Mouse (Mus musculus) CH12.LX (cell line): ENCODE data around the gene Polk. TPM values are rescaled to one million over a fixed set of nuclear protein-coding genes. Genes with fewer than 3 reads are reported as not detected.
A peak's percentile ranks its signal among the peaks of the same experiment; 100 is the strongest.

Experiments
- DNase-seq: peaks from one replicate; pipeline ENCODE4 v3.0.0-alpha.2; 2013; ENCODE audit errors: extremely low read depth
- H3K27ac ChIP-seq: 2 replicates; pipeline ENCODE4 v1.5.1; 2012; ENCODE audit warnings: low read depth, mild to moderate bottlenecking, control low read depth, moderate library complexity; ENCODE audit not compliant: insufficient read depth
- H3K27me3 ChIP-seq: replicated peaks from 2 replicates; pipeline ENCODE3; 2012; ENCODE audit warnings: inconsistent platforms
- H3K36me3 ChIP-seq, 2 experiments: replicated peaks in 1 of 2; 2 replicates each; pipeline versions ENCODE3 to v1.6.1; 2012; ENCODE audit warnings: inconsistent platforms in 1 of 2, low read length in 1 of 2, mild to moderate bottlenecking in 1 of 2, mixed read lengths in 1 of 2, moderate library complexity in 1 of 2; ENCODE audit not compliant: control insufficient read depth in 1 of 2, insufficient read depth in 1 of 2
- H3K4me1 ChIP-seq, 2 experiments: 2 replicates each; pipeline ENCODE4 v1.6.1; 2012; ENCODE audit warnings: inconsistent platforms in 1 of 2, moderate library complexity in 1 of 2; ENCODE audit not compliant: insufficient read depth in 2 of 2, control insufficient read depth in 1 of 2
- H3K4me2 ChIP-seq: 2 replicates; pipeline ENCODE4 v1.6.1; 2012; ENCODE audit warnings: low read depth, mild to moderate bottlenecking, control low read depth; ENCODE audit not compliant: poor library complexity, insufficient read depth, severe bottlenecking
- H3K4me3 ChIP-seq, 3 experiments: fragments of 150-350 bp in 1 of 3; sonication (generic) in 1 of 3; replicated peaks in 1 of 3; 2 replicates each; pipeline versions ENCODE3 to v1.5.1; 2011 to 2012; ENCODE audit warnings: low read depth in 2 of 3, low read length in 2 of 3, mild to moderate bottlenecking in 2 of 3, moderate library complexity in 2 of 3, control low read depth in 1 of 3, improper control_type of control experiment in 1 of 3, inconsistent platforms in 1 of 3, mixed read lengths in 1 of 3; ENCODE audit not compliant: poor library complexity in 1 of 3
- H3K79me2 ChIP-seq: replicated peaks from 2 replicates; pipeline ENCODE4 v1.6.1; 2012; ENCODE audit warnings: mild to moderate bottlenecking, moderate library complexity; ENCODE audit not compliant: control insufficient read depth, poor library complexity, insufficient read depth, severe bottlenecking; ENCODE audit errors: extremely low read depth
- H3K9ac ChIP-seq: 2 replicates; pipeline ENCODE4 v1.6.1; 2012; ENCODE audit warnings: low read depth, mild to moderate bottlenecking, control low read depth, moderate library complexity; ENCODE audit not compliant: insufficient read depth
- H3K9me3 ChIP-seq: replicated peaks from 2 replicates; pipeline ENCODE3; 2012; ENCODE audit warnings: low read length, inconsistent platforms, mixed read lengths
- BHLHE40 ChIP-seq: IDR thresholded peaks from 2 replicates; pipeline ENCODE4 v1.6.1; 2011; ENCODE audit warnings: mild to moderate bottlenecking, low read depth, low read length, improper control_type of control experiment
- CHD1 ChIP-seq: IDR thresholded peaks from 2 replicates; pipeline ENCODE4 v1.6.1; 2012; ENCODE audit warnings: low read depth, low read length, improper control_type of control experiment, inconsistent platforms
- CTCF ChIP-seq, 2 experiments: IDR thresholded peaks in 1 of 2; conservative IDR thresholded peaks in 1 of 2; 2 replicates each; pipeline ENCODE4 v1.5.1; 2011 to 2012; ENCODE audit warnings: low read depth in 2 of 2, low read length in 2 of 2, improper control_type of control experiment in 1 of 2, inconsistent platforms in 1 of 2, mild to moderate bottlenecking in 1 of 2, moderate library complexity in 1 of 2
- EP300 ChIP-seq: IDR thresholded peaks from 2 replicates; pipeline ENCODE4 v1.6.1; 2011; ENCODE audit warnings: low read length, improper control_type of control experiment
- ETS1 ChIP-seq: conservative IDR thresholded peaks from 2 replicates; pipeline ENCODE4 v1.6.1; 2012; ENCODE audit warnings: low read depth, mild to moderate bottlenecking, inconsistent platforms, low read length, improper control_type of control experiment, moderate library complexity
- GABPA ChIP-seq: IDR thresholded peaks from 2 replicates; pipeline ENCODE4 v1.6.1; 2012; ENCODE audit warnings: low read depth, low read length, improper control_type of control experiment, inconsistent platforms; ENCODE audit not compliant: insufficient replicate concordance
- HCFC1 ChIP-seq: IDR thresholded peaks from 2 replicates; pipeline ENCODE4 v1.6.1; 2012; ENCODE audit warnings: low read depth, mild to moderate bottlenecking, inconsistent platforms, low read length, improper control_type of control experiment
- IRF4 ChIP-seq: IDR thresholded peaks from 2 replicates; pipeline ENCODE4 v1.6.1; 2014; ENCODE audit warnings: low read depth, mild to moderate bottlenecking, inconsistent platforms, low read length, improper control_type of control experiment
- JUN ChIP-seq: IDR thresholded peaks from 2 replicates; pipeline ENCODE4 v1.6.1; 2011; ENCODE audit warnings: low read depth, mild to moderate bottlenecking, low read length, improper control_type of control experiment, moderate library complexity; ENCODE audit not compliant: insufficient read depth
- JUND ChIP-seq: conservative IDR thresholded peaks from 2 replicates; pipeline ENCODE4 v1.6.1; 2011; ENCODE audit warnings: low read depth, low read length, improper control_type of control experiment
- KAT2A ChIP-seq: IDR thresholded peaks from 2 replicates; pipeline ENCODE4 v1.6.1; 2012; ENCODE audit warnings: low read length, improper control_type of control experiment, inconsistent platforms; ENCODE audit not compliant: insufficient replicate concordance
- MAFK ChIP-seq: IDR thresholded peaks from 2 replicates; pipeline ENCODE4 v1.6.1; 2011; ENCODE audit warnings: low read length, improper control_type of control experiment; ENCODE audit not compliant: insufficient replicate concordance
- MAX ChIP-seq: IDR thresholded peaks from 2 replicates; pipeline ENCODE4 v1.6.1; 2011; ENCODE audit warnings: low read length, improper control_type of control experiment
- MEF2A ChIP-seq: IDR thresholded peaks from 2 replicates; pipeline ENCODE4 v1.6.1; 2014; ENCODE audit warnings: low read depth, mild to moderate bottlenecking, inconsistent platforms, low read length, improper control_type of control experiment, borderline replicate concordance
- MYC ChIP-seq: IDR thresholded peaks from 2 replicates; pipeline ENCODE4 v1.6.1; 2011; ENCODE audit warnings: low read depth, mild to moderate bottlenecking, improper control_type of control experiment, low read length
- NELFE ChIP-seq: IDR thresholded peaks from 2 replicates; pipeline ENCODE4 v1.6.1; 2011; ENCODE audit warnings: low read depth, low read length, improper control_type of control experiment
- NRF1 ChIP-seq: IDR thresholded peaks from 2 replicates; pipeline ENCODE4 v1.6.1; 2014; ENCODE audit warnings: low read depth, mild to moderate bottlenecking, inconsistent platforms, low read length, improper control_type of control experiment, moderate library complexity
- PAX5 ChIP-seq: IDR thresholded peaks from 2 replicates; pipeline ENCODE4 v1.6.1; 2012; ENCODE audit warnings: low read length, inconsistent platforms, mixed read lengths
- POLR2A ChIP-seq: IDR thresholded peaks from 2 replicates; pipeline ENCODE4 v1.6.1; 2011; ENCODE audit warnings: low read depth, mild to moderate bottlenecking, improper control_type of control experiment, low read length
- POLR2AphosphoS2 ChIP-seq: IDR thresholded peaks from 2 replicates; pipeline ENCODE4 v1.6.1; 2011; ENCODE audit warnings: low read depth, low read length, improper control_type of control experiment
- RCOR1 ChIP-seq: conservative IDR thresholded peaks from 2 replicates; pipeline ENCODE4 v1.6.1; 2012; ENCODE audit warnings: low read depth, mild to moderate bottlenecking, inconsistent platforms, low read length, improper control_type of control experiment
- SIN3A ChIP-seq: IDR thresholded peaks from 2 replicates; pipeline ENCODE4 v1.6.1; 2012; ENCODE audit warnings: low read length, improper control_type of control experiment, inconsistent platforms
- TBP ChIP-seq: conservative IDR thresholded peaks from 2 replicates; pipeline ENCODE4 v1.6.1; 2011; ENCODE audit warnings: low read depth, low read length, improper control_type of control experiment
- UBTF ChIP-seq: IDR thresholded peaks from 2 replicates; pipeline ENCODE4 v1.6.1; 2012; ENCODE audit warnings: low read depth, mild to moderate bottlenecking, inconsistent platforms, low read length, improper control_type of control experiment, moderate library complexity
- USF1 ChIP-seq: IDR thresholded peaks from 2 replicates; pipeline ENCODE4 v1.6.1; 2014; ENCODE audit warnings: low read depth, mild to moderate bottlenecking, inconsistent platforms, low read length, improper control_type of control experiment
- ZC3H11A ChIP-seq: IDR thresholded peaks from 2 replicates; pipeline ENCODE4 v1.6.1; 2012; ENCODE audit warnings: low read depth, mild to moderate bottlenecking, inconsistent platforms, low read length, improper control_type of control experiment
- ZNF384 ChIP-seq: IDR thresholded peaks from 2 replicates; pipeline ENCODE4 v1.6.1; 2012; ENCODE audit warnings: low read depth, low read length, improper control_type of control experiment, inconsistent platforms
- dilution Hi-C: fragments of 300-500 bp; cut with MboI; formaldehyde crosslinking; loops from 2 replicates; pipeline ENCODE4 v1.14.3; 2020; ENCODE audit warnings: low sequenced_read_pairs; ENCODE audit not compliant: extremely low pct_unique_long_range_greater_than_20kb, extremely low pct_ligation_motif_present
- in situ Hi-C: fragments of 300-500 bp; cut with MboI; formaldehyde crosslinking; loops from 3 replicates; pipeline ENCODE4 v1.14.3; 2019; ENCODE audit warnings: low sequenced_read_pairs, low pct_ligation_motif_present, low pct_unique_long_range_greater_than_20kb, mixed read lengths
- polyA plus RNA-seq: library from polyadenylated mRNA; unstranded; fragments of >175 nt; gene quantifications from 2 replicates; pipeline ENCODE4 v1.2.1, GENCODE M21; 2012; ENCODE audit warnings: low read depth; ENCODE audit not compliant: insufficient read length
- total RNA-seq, 2 experiments: library from RNA; depleted of rRNA; stranded (reverse); fragments of 300-350 nt in 1 of 2; fragments of >200 nt in 1 of 2; gene quantifications; 2 replicates each; pipeline ENCODE4 v1.2.3; 2012 to 2014

Polk gene
- total and polyA plus RNA-seq, 3 experiments, result 10.4 to 12.9 (median 10.5) TPM

DNA sequence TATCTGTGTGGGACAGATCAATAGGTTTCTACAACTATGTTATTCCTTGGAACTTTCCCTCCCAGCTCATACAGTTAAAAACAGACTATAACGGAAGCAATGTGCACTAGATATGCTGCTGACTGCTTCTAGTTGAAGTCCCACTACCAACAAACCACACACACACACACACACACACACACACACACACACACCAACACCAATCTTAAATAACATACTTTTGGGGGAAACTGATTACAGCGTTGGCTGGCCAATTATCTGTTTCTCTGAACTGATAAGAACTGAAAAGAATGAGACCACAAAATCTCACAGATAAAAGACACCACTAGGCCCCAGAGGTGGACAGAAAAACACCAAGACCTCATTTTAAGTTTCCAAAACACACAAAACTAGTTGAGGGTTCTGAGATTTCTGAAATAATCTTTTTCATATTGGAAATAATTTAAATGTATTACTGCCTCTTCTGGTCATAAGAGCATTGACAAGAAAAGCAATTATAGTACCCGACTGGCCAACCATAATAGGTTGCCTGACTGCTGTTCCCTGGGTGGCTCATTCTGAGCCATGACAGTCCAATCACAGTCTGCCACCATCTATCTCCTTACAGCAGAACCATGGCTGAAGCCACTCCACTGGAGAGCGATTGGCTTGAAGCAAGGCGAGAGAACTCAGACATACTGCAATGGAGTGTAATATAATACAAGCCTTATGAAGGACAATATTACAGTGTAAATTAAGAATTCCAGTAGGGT is 5.4 kb downstream of the Polk start:
- DNase-seq, result no peak
- in situ Hi-C loops, result no loop called here

DNA sequence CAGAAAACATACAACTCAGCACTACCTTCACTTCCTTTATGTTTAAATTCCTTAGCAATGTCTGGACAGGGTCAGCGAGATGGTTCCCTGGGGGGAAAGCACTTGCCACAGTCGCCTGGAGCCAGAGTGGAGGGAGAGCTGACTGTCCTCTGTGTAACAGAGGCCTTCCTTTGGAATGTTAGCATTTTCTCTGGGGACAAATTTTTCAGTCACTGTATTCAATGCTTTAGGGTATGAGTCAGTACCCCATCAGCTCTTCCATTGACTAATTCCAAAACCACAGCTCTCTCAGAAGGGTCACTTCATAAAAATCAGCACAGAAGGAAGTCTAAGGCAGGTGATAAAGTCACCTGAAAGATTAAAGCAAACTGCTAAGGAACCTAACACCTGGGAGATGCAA is 8.6 kb downstream of the Polk start:
- no peak overlapping the region for H3K27ac ChIP-seq

More for the DNA sequence above, 5.4 kb downstream of the Polk start:
- no peak overlapping the region for H3K4me2 ChIP-seq
- peaks cover 32% of the 10 kb centered on the region for H3K79me2 ChIP-seq
- no peak overlapping the region for H3K4me3 ChIP-seq
- H3K27me3 ChIP-seq, result no peaks in the 10 kb centered on the region
- H3K4me1 ChIP-seq, result peaks cover 4 to 15% of the 10 kb centered on the region in 2 experiments; a peak in 3 of 4 replicates
- H3K27ac ChIP-seq, result no peak overlapping the region
- H3K9ac ChIP-seq, result no peak overlapping the region
- TF ChIP-seq IRF4, result no peak
- no peak for TF ChIP-seq GABPA
- TF ChIP-seq TBP, result no peak
- TF ChIP-seq POLR2AphosphoS2, result no peak
- TF ChIP-seq USF1, result no peak
- TF ChIP-seq EP300, result no peak
- no peak for TF ChIP-seq SIN3A
- TF ChIP-seq MAX, result no peak
- no peak for TF ChIP-seq PAX5
- TF ChIP-seq ZNF384, result no peak
- TF ChIP-seq NELFE, result no peak
- TF ChIP-seq ZC3H11A, result no peak
- TF ChIP-seq JUND, result no peak
- TF ChIP-seq POLR2A, result no peak
- no peak for TF ChIP-seq NRF1
- H3K9me3 ChIP-seq, result no peaks in the 10 kb centered on the region
- H3K36me3 ChIP-seq, result peaks cover 0 to 9% of the 10 kb centered on the region in 2 experiments
- dilution Hi-C loops, result no loop called here

More for the DNA sequence above, 8.6 kb downstream of the Polk start:
- H3K36me3 ChIP-seq, result peaks cover 0 to 26% of the 10 kb centered on the region in 2 experiments
- in situ Hi-C loops (no loop called here), dilution Hi-C loops (no loop called here)
- peak; percentile 25 for DNase-seq
- no peaks in the 10 kb centered on the region for H3K27me3 ChIP-seq
- TF ChIP-seq KAT2A, result no peak
- TF ChIP-seq HCFC1, result no peak
- no peak for TF ChIP-seq MAFK
- TF ChIP-seq CHD1, result no peak
- TF ChIP-seq JUN, result peak; percentile 29; the same call in 1 of the 2 replicates
- TF ChIP-seq MEF2A, result no peak
- no peak for TF ChIP-seq SIN3A
- TF ChIP-seq CTCF (conservative IDR thresholded peaks at IDR 0.05 in 1 of 2, IDR thresholded peaks at IDR 0.05 in 1 of 2; ENCODE audit: low read depth in 2 of 2, low read length in 2 of 2), result no peak
- TF ChIP-seq MYC, result no peak
- TF ChIP-seq BHLHE40, result peak; percentile 51; the same call in 1 of the 2 replicates
- no peak for TF ChIP-seq USF1
- no peak for TF ChIP-seq NRF1
- peak; percentile 60 for TF ChIP-seq IRF4
- no peak for TF ChIP-seq NELFE
- no peak for TF ChIP-seq RCOR1
- TF ChIP-seq UBTF, result no peak
- peak; percentile 29; the same call in 1 of the 2 replicates for TF ChIP-seq ETS1
- TF ChIP-seq JUND, result peak; percentile 40; the same call in 1 of the 2 replicates
- peak; percentile 51 for TF ChIP-seq EP300
- no peak for TF ChIP-seq ZC3H11A
- H3K4me2 ChIP-seq, result no peak overlapping the region
- peaks cover 4 to 15% of the 10 kb centered on the region in 2 experiments; a peak in 3 of 4 replicates for H3K4me1 ChIP-seq
- no peak overlapping the region for H3K4me3 ChIP-seq
- H3K9me3 ChIP-seq, result peaks cover 3% of the 10 kb centered on the region
- peaks cover 33% of the 10 kb centered on the region for H3K79me2 ChIP-seq
- no peak overlapping the region for H3K9ac ChIP-seq
